Mouse (Mus musculus) adrenal gland, postnatal 36 days (tissue): ENCODE data around the gene Endov. TPM values are rescaled to one million over a fixed set of nuclear protein-coding genes. Genes with fewer than 3 reads are reported as not detected.
A peak's percentile ranks its signal among the peaks of the same experiment; 100 is the strongest.

Experiments
- DNase-seq, 2 experiments: peaks; one replicate each; pipeline ENCODE4 v3.0.0; 2021; ENCODE audit warnings: mixed read lengths in 1 of 2
- total RNA-seq, 2 experiments: library from RNA; stranded (reverse); gene quantifications; 2 replicates each; pipeline ENCODE4 v1.2.3; 2021

The Endov gene
- total RNA-seq, 2 experiments from 2014 or later = 16.6 to 17.3 TPM

DNA sequence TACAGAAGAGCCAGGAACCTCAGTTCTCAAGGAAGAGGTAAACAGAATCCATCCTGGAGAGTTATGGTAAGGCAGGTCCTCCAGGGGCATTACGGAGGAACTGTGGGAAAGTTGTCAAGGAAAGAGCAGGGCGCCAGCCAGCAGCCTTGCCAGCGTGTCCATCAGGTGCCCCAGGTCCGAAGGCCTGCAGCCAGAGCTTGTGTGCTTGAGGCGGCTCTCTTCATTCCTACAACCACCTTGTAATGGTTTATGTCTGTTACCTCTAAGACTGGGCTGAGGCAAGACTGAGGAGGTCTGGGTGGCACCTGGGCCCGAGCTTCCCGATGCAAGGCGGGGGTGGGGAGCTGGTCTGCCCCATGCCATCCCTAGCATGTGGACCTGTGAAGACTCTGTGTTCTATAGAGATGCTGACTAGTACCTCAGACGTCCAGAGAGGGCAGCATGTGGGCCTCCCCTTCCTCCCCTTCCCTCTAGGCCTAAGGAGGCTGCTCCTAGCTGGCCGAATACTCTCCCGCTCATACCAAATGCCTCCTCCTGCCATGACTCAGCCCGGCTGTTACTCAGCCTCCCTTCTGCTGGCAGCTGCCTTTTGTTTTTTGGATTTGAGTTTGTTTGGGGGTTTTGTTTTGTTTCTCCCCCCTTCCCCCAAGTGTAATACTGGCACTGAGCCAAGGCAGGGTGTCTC is 25.7 kb downstream of the Endov start:
- peak; percentile 55 to 63 for DNase-seq

DNA sequence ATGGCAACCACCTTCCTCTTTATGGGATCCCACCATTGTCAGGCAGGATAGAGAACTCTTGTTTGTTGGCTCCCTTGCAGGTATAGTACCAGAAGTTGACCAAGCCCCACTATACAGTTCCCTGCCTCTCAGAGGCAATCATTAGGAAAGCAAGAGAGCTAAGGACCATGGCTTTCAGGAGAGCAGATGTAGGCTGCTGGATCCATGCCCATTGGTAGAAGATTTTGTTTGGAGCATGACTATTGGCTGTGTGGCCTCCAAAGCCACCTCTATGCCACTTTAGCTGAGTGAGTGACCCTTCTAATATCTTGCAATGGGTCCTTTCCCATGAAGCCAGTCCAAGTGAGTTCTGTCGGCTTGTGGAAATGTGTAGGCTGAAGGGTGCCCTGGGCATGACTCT is 28.2 kb downstream of the Endov start:
- DNase-seq = no peak

DNA sequence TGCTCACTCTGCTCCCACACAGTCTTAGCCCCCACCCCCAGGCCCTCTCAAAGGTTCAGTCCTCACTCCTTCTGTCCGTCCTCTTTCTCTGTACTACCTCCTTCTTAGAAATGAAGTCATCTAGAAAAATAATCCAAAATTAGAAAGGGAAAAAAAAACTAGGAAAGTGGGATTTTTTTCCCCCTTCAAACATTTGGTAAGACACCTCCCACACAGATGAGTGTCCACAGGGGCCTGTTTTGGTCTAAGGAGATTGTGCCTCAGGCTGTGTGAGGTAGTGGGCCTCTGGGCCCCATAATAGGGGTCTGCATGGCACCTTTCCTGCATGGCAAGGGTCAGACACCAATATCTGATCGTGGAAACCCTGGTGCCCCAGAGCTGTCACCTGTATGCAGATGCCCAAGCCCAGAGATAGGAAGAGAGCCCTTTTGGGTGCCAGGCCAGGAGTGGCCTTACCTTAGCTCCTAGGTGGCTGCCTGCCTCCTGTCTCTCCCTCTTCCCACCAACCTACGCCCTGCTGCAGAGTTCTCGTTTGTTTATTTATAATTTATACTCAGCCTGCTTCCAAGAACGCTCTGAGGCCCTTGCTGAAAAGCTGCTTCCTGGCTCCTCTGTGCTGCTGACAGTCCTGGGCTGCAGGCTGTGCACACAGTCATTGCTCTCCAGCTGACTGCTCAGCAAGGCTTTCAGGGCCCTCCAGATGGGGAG is 29.0 kb downstream of the Endov start:
- DNase-seq = no peak

DNA sequence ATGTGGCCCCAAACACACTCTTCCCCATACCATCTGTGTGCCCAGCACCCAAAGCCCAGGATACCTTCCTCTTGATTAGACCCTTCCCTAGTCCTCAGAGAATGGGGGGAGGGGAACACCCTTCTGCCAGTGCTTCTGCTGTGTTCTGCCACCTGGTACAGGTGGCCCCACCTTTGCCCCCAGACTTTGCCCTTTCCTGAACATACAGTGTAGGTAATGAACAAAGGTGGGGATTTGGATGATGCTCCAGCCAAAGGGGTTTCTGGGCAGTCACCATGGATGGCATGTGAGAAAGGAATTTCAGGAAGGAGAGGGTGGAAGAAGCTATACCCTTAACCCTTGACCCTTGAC is 29.5 kb downstream of the Endov start:
- DNase-seq = no peak

DNA sequence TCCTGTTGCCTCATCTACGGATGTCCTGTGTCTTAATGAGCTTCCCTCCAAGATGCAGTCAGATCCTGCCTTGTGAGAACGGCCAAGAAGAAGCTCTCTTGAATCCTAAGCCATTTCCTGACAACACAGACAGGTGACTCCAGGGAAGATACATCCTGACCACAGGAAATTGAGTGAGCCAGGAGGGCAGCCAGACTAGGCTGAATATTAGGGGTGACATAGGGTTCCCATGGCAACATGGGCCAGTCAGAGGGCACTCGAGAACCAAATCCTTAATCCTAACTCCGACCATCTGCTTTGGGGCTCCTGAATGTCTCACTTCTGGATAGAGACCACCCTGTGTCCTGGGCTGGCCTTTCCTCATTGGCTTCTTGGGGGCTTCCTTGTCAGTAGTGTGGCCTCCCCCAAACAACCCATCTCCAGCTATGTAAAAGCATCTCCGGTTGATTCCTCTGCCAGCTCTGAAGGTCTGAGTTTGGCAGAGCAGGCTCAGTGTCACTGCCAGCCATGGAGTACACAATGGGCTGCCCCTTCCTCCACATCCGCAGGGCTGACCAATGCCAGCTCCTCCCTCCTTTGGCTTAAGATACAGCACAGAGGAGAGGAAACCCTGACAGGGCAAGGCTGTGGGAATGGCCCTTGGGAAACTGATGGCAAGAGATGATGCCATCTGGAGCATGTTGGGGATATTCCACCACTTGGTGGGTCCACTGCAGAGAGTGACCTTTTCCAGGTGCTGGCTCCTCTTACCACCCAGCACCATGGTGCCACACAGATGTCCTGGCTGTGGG is 31.0 kb downstream of the Endov start:
- DNase-seq = no peak

DNA sequence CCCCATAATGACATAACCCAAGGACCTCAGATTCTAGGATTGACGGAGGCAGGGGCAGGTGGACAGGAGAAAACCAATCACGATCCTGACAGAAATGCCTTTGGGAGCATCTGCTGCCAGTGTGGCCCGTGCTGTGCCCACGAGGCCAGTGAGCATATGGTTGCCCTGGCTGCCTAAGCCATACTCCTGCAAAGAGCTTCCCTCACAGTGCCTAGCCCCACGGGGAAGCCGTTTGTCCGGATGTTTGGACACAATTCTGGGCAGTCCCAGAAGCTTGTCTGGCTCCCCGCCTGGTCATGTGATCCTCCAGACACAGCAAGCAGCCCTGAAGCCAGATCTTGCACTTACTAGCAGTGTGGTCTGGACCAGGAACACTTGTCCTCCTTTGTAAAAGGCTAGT is 31.6 kb downstream of the Endov start:
- DNase-seq = peak; percentile 21 to 51

DNA sequence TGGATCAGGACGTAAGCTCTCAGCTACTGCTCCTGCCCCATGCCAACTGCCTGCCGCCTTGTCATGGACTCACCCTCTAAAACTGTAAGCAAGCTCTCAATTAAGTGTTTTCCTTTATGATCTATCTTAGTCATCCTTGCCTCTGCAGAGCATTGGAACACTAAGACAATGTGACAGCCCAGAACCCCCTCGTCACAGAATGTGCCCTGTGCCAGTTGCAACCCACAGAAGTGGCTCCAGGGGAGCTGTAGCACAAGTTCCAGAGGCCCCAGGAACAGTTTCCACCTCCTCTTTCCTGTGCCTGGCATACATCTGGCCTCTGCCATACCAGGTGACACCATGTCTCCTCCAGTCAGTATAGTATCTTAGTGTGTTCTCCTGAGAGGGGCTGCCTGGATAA is 32.2 kb downstream of the Endov start:
- DNase-seq = no peak

DNA sequence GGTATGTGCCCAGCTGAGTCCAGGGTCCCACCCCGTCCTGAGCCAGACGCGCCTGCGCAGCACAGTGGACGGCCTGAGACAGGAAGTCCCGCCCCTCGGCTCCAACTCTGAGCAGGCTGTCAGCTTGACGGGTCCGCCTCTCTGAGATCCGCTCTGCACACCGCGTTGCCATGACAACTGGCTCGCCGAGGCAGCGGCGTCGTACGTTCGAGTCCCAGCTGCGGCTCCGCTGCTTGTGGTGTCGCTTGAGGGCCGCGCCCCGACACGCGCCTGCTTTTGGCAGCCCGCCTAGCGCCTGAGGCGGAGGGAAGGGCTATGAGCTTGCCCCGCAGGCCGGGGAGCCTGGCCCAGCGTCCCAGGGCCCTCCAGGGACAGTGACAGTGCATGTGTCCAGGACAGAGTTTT is 33.4 kb downstream of the Endov start:
- DNase-seq = peak; percentile 92 to 94

DNA sequence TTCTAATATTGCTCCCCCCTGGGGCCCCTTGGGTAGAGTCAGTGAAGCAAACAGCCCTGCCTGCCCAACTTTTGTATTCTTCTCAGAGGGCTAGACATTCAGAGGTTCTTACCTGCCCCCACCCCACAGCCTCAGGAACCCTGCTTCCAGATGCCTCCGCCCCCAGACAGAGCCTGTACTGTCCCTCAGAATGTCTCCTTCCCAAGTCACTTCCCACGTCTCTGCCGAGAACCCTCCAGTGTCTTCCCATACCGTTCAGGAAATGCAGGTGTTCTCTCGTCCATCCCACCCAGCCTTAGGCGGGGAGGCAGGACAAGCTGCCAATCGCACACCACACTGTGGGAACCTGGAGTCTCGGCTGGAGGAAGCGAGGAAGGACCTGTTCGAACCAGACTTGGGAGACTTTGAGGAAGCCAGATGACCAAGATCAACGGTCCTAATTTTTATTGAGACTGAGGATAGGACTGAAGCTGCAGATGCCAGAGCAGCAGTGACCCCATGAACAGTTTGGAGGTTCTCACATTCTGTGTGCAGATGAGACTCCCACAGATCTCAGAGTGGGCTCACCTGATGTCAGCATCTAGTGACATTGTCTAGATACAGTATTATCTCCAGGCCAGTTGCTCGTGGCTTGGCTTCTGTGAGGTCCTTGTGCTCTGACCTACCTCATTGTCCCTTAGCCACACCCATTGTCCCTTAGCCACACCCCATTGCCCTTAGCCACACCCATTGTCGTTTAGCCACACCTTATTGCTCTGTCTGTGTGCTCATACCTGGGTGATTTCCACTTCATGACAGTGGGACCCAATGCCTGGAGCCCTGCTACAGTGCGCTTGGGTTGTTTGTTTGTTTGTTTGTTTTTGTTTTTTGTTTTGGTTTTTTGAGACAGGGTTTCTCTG is 35.2 kb downstream of the Endov start:
- DNase-seq = no peak

DNA sequence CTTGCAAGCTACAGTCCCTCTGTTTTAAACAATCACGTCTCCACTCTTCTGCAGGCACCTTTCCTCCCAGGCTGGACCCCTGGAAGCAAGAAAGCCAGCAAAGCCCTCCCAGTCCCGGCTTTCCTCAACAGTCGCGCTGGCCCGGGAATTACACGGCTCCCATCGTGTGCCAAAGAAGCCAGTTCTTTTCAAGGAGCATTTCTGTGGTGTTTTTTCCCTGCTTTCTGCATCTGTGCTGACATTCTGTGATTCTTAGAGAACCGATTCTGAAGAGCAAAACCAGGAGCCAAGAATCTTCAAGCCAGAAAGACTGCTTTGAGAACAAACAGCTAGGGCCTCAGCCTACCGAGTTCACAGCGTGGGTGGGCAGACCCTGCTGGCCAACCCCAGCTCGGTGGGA is 37.8 kb downstream of the Endov start:
- DNase-seq = no peak

DNA sequence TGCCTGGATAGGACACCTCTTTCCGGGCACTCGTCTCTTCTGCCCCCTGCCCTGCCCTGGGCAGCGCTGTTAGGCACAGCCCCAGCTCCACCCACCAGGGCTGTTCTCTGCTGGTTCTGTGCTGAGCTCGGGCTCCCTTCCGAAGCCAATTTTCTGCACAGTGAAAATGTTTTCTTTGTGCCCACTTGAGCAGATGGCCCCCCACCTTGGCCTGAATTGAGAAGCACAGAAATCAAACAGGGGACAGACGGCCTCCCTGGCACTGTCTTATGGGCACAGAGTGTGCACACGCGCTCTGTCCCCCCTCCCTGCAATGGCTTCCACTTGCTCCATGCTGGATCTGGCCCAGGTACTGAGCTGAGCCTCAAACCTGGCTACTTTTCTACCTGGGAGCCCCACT is 41.3 kb downstream of the Endov start:
- no peak for DNase-seq

DNA sequence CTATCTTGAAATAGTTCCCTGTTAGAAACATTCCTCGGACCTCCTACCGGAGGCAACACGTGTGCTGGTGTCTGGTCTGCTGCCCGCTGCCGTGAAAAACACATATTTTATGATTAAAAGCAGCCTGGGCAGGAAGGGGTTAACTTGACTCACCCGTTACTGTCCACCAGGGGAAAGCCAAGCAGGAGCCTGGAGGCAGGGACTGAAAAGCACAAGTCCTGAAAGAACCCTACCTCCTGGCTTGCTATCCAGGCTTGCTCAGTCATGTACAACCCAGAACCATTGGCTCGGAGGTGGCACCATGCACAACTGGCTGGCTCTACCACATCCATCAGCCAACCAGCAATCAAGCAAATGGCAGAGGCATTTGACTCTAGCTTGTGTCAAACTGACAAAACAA is 42.6 kb downstream of the Endov start:
- DNase-seq = no peak

DNA sequence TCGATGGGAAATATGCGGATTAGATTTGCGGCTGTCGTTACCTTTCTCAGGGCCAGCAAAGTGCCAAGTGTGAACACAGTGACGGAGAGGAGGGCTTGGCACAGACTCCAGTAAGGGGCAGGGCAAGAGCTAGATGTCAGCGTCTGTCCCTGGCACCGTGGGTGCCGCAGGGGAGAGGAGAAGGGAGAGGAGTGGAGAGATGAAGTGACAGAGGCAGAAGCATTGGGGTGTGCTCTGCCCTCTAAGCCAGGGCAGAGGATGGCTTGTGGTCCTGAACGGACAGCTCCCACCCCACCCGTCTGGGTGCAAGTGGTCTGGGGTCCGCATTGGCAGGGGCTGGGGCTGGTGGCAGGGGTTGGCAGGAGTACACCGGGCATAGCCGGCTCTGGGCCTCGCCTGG is 48.8 kb downstream of the Endov start:
- no peak for DNase-seq

DNA sequence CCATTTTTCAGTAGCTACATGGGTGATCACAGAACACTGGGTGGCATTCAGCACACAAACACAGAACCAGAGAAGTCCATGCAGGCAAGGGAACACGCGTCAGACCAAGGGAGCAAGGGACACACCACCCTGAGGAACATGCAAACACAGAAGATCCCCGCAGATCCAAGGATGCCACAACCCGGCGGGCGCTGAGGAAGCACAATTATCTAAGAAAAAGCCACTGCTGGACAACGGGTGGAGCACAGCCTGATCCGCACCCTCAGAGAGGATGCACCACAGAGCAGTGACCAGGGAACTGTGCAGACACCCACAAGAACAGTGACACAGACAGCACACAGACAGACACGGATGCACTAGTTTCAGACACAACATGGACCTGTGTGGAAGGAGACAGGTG is 49.4 kb downstream of the Endov start:
- no peak for DNase-seq

DNA sequence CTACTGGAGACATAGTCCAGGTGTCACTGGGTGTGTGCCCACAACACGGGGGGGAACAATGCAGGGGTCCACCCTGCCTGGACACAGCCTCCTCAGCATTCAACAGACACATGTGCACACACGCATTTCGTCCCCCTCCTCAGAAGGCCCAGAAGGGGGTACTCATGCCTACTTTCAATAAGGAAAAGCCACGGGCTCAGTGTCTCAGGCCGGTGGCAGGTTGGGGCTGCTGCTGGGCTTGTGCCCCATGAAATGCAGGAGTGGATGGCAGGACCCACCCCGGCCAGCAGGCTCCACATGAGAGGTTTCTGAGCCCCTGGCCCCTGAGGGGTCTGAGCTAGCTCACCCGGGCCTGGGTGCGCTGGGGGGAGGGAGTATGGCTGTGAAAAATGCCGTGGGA is 49.9 kb downstream of the Endov start:
- no peak for DNase-seq

DNA sequence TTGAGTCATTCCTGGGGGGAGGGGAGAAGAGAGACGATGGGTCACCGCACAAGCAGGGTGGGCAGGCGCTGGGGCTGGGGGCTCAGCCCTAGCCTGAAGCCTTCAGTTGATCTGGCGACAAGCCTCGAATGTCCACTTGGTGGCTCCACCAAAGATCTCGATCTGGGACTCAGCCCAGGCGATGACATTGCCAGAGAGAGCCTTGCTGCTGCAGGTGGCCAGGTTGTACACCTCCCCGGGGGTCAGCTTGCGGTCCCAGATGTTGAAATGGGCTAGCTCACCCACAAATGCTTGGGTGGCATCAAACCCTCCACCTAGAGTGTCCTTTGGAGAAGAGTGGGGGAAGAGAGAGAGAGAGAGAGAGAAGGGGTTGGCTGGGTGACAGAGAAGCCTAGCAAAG is 51.2 kb downstream of the Endov start:
- peak in 1 of 2 experiments; percentile 41 for DNase-seq

DNA sequence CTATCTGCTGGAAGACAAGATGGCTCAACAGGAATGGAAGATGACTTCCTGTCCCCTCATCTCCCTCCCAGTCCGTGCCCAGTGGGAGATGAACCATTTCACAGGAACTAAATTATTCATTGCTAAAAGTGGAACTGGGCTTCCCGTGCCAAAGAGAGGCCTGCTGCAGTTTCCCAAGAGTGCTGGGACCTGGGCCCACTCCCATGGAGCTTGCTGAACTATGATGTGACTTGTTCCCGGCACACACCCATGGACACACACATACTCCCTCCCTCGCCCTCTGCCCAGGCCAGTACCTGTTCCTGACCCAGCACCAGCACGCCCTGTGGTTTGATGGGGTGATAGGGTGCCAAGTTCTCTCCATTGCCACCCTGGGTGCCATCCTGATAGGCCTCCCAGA is 51.7 kb downstream of the Endov start:
- no peak for DNase-seq

DNA sequence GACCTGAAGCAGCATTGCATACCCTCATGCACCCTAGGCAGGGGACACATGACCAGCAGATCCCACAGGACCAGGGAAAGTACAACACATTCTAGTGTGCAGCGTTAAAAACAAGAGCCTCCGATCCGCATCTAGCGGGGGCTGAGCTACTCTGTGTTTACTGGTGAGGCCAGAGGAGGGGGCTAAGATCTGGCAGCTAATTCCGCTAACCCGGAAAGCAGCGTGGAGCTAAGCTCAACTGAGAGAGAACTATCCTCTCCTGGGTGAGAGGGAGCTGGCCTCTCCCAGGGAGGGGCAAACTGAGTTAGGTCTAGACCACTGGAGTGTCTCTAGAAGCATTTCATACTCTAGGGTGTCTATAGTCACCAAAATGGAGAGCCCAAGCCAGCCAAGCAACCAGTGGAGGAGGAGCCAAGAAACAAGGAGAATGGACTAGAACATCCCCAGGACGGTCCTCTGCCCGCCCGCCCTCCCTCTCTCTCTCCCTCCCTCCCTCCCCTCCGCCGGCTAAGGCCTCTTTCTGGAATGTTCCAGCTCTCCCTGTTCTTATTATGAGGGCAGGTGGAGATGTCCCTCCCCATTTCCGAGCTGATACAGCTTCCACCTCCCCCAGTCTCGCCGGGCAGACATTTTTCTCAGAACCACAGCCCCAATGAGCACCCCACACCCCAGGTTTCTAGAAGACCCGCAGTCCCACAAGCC is 52.8 kb downstream of the Endov start:
- no peak for DNase-seq

DNA sequence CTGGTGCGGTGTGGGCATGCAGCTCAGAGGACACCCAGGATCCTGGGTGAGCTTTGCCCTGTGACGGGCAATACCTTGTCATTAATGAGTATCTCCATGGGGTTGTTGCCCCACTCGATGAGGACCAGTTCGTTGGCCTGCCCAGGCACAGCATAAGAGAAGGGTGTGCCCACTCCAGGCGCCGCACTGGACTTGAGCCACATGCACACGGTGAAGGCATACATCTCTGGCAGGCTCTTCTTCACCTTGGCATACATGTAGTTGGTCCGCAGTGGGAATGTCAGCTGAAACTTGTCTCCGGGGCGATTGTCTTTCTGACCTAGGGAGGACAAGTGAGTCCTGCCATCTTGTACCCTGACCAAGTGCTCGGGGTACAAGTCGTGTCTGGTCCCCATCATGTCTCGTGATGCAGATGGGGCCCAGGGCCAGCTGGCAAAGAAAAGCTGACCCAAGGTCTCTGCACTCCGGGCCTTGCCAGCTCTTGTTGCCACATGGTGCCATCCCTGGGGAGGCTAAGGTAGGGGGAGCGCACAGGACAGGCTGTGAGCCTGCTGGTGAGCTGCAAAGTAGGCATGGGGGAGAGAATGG is 53.5 kb downstream of the Endov start:
- peak; percentile 48 to 70 for DNase-seq

DNA sequence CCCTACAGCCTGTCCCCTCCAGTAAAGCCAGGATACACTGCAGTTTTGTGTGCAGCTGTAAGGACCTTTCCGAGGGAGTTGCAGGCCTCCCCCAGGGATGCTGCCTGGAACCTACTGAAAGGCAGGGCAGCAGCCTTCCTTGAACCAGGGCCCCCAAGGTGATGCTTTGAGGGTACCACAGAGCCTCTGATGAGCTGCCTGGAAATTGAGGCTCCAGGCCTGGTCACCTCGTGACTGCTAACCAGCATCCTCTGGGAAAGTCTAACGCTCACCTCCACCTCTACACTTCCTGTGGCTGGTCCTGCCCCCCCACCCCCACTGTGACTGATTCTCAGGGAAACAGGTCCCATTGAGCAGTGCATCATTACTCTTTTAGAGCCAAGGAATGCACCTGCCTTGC is 54.1 kb downstream of the Endov start:
- no peak for DNase-seq
